Mouse (Mus musculus) CH12F3 (cell line): Measurements from ENCODE around the gene Snorc.

Experiments used
- in situ Hi-C: fragments of 300-500 bp; cut with MboI; formaldehyde crosslinking; loops from 2 replicates; pipeline ENCODE4 v1.14.3; 2020; ENCODE audit warnings: low sequenced_read_pairs

Gene Snorc

DNA sequence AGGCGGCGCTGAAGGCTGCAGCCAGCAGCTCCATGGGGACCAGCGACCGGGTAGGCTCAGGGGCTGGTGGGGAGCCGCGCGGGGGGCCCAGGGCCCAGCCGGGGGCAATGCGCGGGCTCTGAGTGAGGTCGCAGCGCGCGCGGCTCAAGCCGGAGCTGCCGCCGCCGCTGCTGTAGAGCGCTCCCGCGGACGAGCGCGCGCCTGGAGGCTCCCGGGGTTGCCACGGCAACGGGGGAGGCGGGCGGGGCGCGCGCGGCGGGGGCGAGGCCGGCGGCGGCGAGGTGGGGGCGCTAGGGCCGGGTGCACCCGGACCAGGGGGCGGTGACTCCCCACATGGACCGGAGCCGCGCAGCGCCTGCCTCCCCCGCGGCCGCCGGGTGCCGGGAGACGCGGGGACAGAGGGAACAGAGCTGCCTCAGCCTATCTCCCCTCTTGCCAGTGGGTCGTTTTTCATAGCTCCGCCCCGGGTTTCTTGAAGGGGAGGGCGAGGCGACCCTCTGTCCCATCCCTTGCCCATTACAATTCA lies 40.2 kb downstream of the Snorc start:
- in situ Hi-C loops: no loop called here

DNA sequence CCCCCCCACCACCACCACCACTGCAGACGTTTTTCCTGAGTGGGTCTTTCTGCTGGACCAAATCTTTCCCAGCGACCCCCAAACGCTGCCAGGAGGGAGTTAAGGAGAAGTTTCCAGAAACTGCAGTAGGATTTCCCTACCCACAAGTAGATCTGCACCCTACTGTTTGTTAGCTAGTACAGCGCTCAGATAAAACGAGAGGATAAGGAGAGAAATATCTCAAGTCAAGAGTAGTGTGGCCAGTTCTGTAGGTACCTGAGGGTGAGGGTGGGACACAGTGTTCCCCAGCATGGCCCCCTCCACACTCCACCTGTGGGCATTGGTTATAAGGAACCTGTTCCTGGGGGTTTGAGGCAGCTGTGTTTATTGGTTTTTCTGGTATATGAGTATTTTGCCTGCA lies 40.8 kb downstream of the Snorc start:
- in situ Hi-C loops: no loop called here

DNA sequence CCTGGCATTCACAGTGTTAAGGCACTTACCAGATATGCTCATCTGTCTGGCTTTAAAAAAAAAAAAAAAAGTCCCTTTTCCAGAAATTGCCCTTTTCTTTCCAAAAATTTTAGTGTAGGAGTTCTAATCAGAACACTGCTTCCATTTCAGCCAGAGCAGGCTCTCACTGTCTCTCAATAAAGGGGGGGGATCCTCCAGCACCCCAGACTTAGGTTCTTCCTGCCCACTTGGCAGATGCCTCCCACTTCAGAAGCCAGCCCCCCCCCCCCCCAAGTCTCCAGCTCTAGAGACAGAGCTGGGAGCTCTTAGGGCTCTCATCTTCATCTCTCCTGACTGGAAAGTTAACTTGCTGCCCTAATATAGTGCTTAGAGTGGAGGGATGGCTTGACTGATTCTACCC lies 50.4 kb downstream of the Snorc start:
- in situ Hi-C loops: no loop called here

DNA sequence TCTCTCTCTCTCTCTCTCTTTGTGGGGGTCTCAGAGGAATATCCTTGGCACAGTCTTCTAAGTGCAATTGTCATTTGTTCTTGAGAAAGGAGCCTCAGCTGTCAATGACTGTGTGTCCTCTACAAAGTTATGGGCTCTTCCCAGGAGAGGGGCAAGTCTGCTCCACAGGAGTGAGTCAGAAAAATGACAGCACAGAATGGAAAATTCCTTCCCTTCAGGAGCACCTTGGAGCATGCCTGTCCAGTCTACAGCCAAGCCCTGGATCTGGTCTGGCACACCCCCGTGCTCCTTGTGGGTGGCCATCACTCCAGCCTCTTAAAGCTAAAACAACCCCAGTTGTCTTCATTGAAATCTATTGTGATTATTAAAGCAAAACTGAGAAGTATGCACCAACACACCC lies 51.5 kb downstream of the Snorc start:
- in situ Hi-C loops: no loop called here

DNA sequence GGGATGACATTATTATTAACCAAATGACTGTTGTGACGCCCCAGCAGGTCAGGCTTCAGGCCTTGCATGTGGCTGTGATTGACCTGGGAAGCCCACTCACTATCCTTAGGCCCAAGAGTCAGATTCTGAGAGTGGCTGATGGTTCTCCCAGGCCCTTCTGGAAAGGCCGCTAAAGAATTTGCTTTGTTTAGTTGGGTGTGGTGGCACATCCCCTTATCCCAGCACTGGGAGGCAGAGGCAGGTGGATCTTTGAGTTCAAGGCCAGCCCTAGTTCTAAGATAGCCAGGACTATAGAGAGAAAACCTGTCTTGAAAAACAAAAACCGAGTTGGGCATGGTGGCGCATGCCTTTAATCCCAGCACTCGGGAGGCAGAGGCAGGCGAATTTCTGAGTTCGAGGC lies 55.0 kb downstream of the Snorc start:
- in situ Hi-C loops: no loop called here
